Mouse (Mus musculus) liver, embryonic 11.5 days (tissue): Measurements from ENCODE around the gene Fbxw8. TPM values are rescaled to one million over a fixed set of nuclear protein-coding genes. Genes with fewer than 3 reads are reported as not detected.

Experiments
- ATAC-seq: fragments of 200-750 bp; cut with Nextera tagmentation; replicated peaks from 2 replicates; pipeline ENCODE4 v1.8.0; 2017; ENCODE audit warnings: moderate number of reproducible peaks, mild to moderate bottlenecking, moderate TSS enrichment, moderate library complexity; ENCODE audit not compliant: low FRiP score
- DNase-seq: peaks from one replicate; pipeline ENCODE4 v3.0.0-alpha.2; 2017; ENCODE audit warnings: low spot score
- H3K27ac ChIP-seq: fragments of 300-500 bp; sonication (generic); 2 replicates; pipeline ENCODE4 v1.5.1; 2014; ENCODE audit warnings: mild to moderate bottlenecking, low read depth, low read length, control low read depth
- H3K27me3 ChIP-seq: fragments of 300-500 bp; sonication (generic); replicated peaks from 2 replicates; pipeline ENCODE4 v1.6.1; 2014; ENCODE audit warnings: low read length, mixed read lengths; ENCODE audit not compliant: control insufficient read depth, insufficient read depth
- H3K36me3 ChIP-seq: fragments of 300-500 bp; sonication (generic); 2 replicates; pipeline ENCODE4 v1.6.1; 2014; ENCODE audit warnings: mild to moderate bottlenecking, low read length, moderate library complexity, mixed read lengths; ENCODE audit not compliant: control insufficient read depth, insufficient read depth
- H3K4me1 ChIP-seq: fragments of 300-500 bp; sonication (generic); replicated peaks from 2 replicates; pipeline ENCODE4 v1.6.1; 2014; ENCODE audit warnings: low read length, mixed read lengths; ENCODE audit not compliant: control insufficient read depth, insufficient read depth
- H3K4me2 ChIP-seq: fragments of 300-500 bp; sonication (generic); 2 replicates; pipeline ENCODE4 v1.6.1; 2014; ENCODE audit warnings: mild to moderate bottlenecking, control low read depth, moderate library complexity
- H3K4me3 ChIP-seq: fragments of 300-500 bp; sonication (generic); 2 replicates; pipeline ENCODE4 v1.5.1; 2014; ENCODE audit warnings: low read depth, low read length, control low read depth
- H3K9ac ChIP-seq: fragments of 300-500 bp; sonication (generic); 2 replicates; pipeline ENCODE4 v1.6.1; 2014; ENCODE audit warnings: low read depth, low read length, control low read depth
- H3K9me3 ChIP-seq: fragments of 300-500 bp; sonication (generic); 2 replicates; pipeline ENCODE4 v1.6.1; 2016; ENCODE audit warnings: low read length, inconsistent platforms, mixed read lengths; ENCODE audit not compliant: control insufficient read depth
- WGBS: fragments of 180-500 bp; shearing (Covaris S2); extraction: QIAGEN DNeasy Blood & Tissue Kit; methylation state at CpG from one replicate; pipeline ENCODE4 v1.1.7; 2014; 5-methylcytosine and 5-hydroxymethylcytosine counted together
- polyA plus RNA-seq: library from polyadenylated mRNA; unstranded; fragments of >200 nt; fragmentation: Nextera tagmentation; extraction: Ambion mirVana; gene quantifications from 2 replicates; pipeline ENCODE4 v1.2.1, GENCODE M21; 2014

Gene Fbxw8
- polyA plus RNA-seq, 1 experiment from 2014 or later, result 17.0 TPM

- no peak for DNase-seq
- under 1% methylated on average over 45 of the region's 63 CpGs for WGBS
These were observed 127.5 kb downstream of the Fbxw8 start, which contains the start of gene Tesc for GRCm38 (mm10) chr5:118027698-118028190. Tesc (plus strand) TSS chr5:118027743.

DNA sequence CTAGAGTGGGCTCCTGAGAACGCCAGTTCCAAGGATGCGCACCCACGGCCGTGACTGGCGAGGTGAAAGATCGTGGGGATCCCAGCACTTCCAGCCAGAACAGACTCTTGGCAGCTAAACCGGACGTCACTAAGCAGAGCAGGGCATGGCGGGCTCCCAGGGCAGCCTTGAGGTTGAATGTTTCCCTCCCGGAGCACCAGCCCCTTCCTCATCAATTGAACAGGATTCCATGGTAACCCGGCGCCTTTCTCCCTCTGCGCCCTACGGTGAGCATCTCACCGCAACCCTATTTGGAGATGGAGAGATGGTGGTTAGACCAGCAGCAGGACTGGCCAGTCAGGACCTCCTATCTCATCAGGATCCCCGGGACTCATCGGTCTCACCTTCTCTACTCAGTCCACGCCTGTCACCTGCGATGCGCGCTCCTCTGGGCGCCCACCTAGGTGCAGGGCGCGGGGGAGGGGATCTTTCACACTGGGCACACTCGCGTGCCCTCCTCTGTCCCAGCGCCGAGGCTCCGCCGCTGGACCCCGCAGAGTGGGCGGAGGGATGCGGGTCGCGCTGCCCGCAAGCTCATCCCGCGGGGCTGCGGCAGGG is 128.1 kb downstream of the Fbxw8 start:
- Histone ChIP-seq H3K4me1 (peaks cover 24% of the 10 kb centered on the region), H3K36me3 (no peaks in the 10 kb centered on the region), H3K9me3 (no peaks in the 10 kb centered on the region), H3K4me3 (peak overlapping the region; percentile 60), H3K27ac (no peak overlapping the region), H3K4me2 (peak overlapping the region; percentile 93), H3K9ac (no peak overlapping the region), H3K27me3 (peaks cover 58% of the 10 kb centered on the region)
- DNase-seq (no peak), ATAC-seq (0 out of 2 replicates have a peak, but pooled peaks have one; percentile 13)
- 2% methylated on average over 39 of the region's 39 CpGs for WGBS

More at GRCm38 (mm10) chr5:118027698-118028190, 127.5 kb downstream of the Fbxw8 start, which contains the start of gene Tesc:
- peak within 1 kb of the TSS; percentile 60 for H3K4me3 ChIP-seq
- ATAC-seq, result no peak
- H3K9ac ChIP-seq, result no peak within 1 kb of the TSS; the same call in 1 of the 2 replicates
- peaks cover 58% of the 10 kb centered on the region for H3K27me3 ChIP-seq
- H3K4me2 ChIP-seq, result peak within 1 kb of the TSS; percentile 93
- no peaks in the 10 kb centered on the region for H3K36me3 ChIP-seq
- H3K9me3 ChIP-seq, result no peaks in the 10 kb centered on the region
- H3K27ac ChIP-seq, result no peak within 1 kb of the TSS
- peaks cover 24% of the 10 kb centered on the region for H3K4me1 ChIP-seq

DNA sequence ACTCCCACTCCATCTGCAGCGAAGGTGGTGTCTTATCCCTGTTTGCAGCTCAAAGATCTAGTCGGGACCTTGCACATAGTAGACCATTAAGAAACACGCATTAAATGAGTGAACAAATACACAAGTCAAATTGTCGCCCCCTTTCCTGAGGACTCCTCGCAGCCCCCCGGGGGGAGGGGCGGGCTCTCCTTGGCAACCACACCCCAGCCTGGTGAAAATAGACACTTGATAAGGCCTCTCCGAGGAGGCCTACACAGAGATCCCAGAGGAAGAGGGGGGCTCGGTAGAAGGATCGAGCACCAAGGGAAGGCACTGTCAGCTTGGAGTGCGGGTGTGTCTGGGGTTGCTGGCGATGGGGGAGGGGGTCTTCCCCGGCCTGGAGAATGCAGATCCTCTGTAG is 128.9 kb downstream of the Fbxw8 start:
- Histone ChIP-seq H3K9ac (no peak overlapping the region), H3K27ac (no peak overlapping the region), H3K4me2 (no peak overlapping the region), H3K4me1 (peaks cover 24% of the 10 kb centered on the region), H3K4me3 (no peak overlapping the region), H3K36me3 (no peaks in the 10 kb centered on the region), H3K9me3 (no peaks in the 10 kb centered on the region), H3K27me3 (peaks cover 58% of the 10 kb centered on the region)
- DNase-seq (no peak), ATAC-seq (no peak)
- WGBS, result under 1% methylated on average over 13 of the region's 13 CpGs

GRCm38 (mm10) chr5:118025880-118026279 is 129.4 kb downstream of the Fbxw8 start:
- Histone ChIP-seq H3K27me3 (peaks cover 58% of the 10 kb centered on the region), H3K27ac (no peak overlapping the region), H3K9me3 (no peaks in the 10 kb centered on the region), H3K4me1 (peaks cover 24% of the 10 kb centered on the region), H3K4me3 (no peak overlapping the region), H3K36me3 (no peaks in the 10 kb centered on the region), H3K9ac (no peak overlapping the region), H3K4me2 (no peak overlapping the region)
- ATAC-seq (no peak), DNase-seq (no peak)
- 6% methylated on average over 12 of the region's 12 CpGs for WGBS

GRCm38 (mm10) chr5:118023053-118023452 is 132.2 kb downstream of the Fbxw8 start:
- H3K9me3 ChIP-seq, result no peaks in the 10 kb centered on the region
- peaks cover 32% of the 10 kb centered on the region for H3K27me3 ChIP-seq
- no peak for DNase-seq
- H3K27ac ChIP-seq, result no peak overlapping the region
- H3K4me1 ChIP-seq, result peaks cover 11% of the 10 kb centered on the region
- 58% methylated on average over 3 of the region's 3 CpGs for WGBS
- no peaks in the 10 kb centered on the region for H3K36me3 ChIP-seq
- no peak for ATAC-seq
- H3K4me2 ChIP-seq, result no peak overlapping the region
- no peak overlapping the region for H3K9ac ChIP-seq
- no peak overlapping the region for H3K4me3 ChIP-seq

GRCm38 (mm10) chr5:118019905-118020304 is 135.4 kb downstream of the Fbxw8 start:
- no peaks in the 10 kb centered on the region for H3K4me1 ChIP-seq
- H3K9ac ChIP-seq, result no peak overlapping the region
- no peak overlapping the region for H3K4me3 ChIP-seq
- no peaks in the 10 kb centered on the region for H3K36me3 ChIP-seq
- H3K4me2 ChIP-seq, result no peak overlapping the region
- 65% methylated on average over 11 of the region's 11 CpGs for WGBS
- no peak for DNase-seq
- H3K27ac ChIP-seq, result no peak overlapping the region
- peaks cover 3% of the 10 kb centered on the region; the same call in 1 of the 2 replicates for H3K27me3 ChIP-seq
- no peaks in the 10 kb centered on the region for H3K9me3 ChIP-seq
- no peak for ATAC-seq

GRCm38 (mm10) chr5:118017527-118017926 is 137.7 kb downstream of the Fbxw8 start:
- H3K27me3 ChIP-seq, result no peaks in the 10 kb centered on the region; the same call in 1 of the 2 replicates
- no peak overlapping the region for H3K27ac ChIP-seq
- WGBS, result 59% methylated on average over 5 of the region's 5 CpGs

DNA sequence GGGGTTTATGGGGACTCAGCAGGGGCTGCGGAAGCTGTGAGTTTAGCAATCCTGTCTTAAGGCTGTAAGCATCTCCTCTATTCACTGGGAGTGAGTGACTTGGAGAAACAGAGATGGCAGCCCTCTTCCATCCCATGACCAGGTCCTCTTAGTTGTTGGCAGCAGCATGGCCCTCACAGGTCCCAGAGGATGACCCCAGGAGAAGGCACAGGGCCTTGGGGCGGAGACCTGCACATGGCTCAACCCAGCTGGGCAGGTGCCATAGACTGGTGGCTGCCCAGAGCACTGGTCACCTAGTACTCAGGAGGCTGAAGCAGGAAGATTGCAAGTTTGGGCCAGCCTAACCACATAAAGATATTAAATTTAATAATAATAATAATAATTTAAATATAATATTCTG is 139.6 kb downstream of the Fbxw8 start:
- Histone ChIP-seq H3K4me2 (no peak overlapping the region), H3K4me3 (no peak overlapping the region), H3K4me1 (no peaks in the 10 kb centered on the region), H3K36me3 (no peaks in the 10 kb centered on the region), H3K27me3 (no peaks in the 10 kb centered on the region; the same call in 1 of the 2 replicates), H3K9ac (no peak overlapping the region), H3K9me3 (no peaks in the 10 kb centered on the region), H3K27ac (no peak overlapping the region)
- no peak for ATAC-seq
- no peak for DNase-seq
- WGBS, result 88% methylated on average over 2 of the region's 2 CpGs

More at GRCm38 (mm10) chr5:118017527-118017926, 137.7 kb downstream of the Fbxw8 start:
- Histone ChIP-seq H3K4me3 (no peak overlapping the region), H3K9ac (no peak overlapping the region), H3K4me1 (no peaks in the 10 kb centered on the region), H3K36me3 (no peaks in the 10 kb centered on the region), H3K9me3 (no peaks in the 10 kb centered on the region), H3K4me2 (no peak overlapping the region)
- ATAC-seq (no peak), DNase-seq (no peak)

GRCm38 (mm10) chr5:118015028-118015427 is 140.2 kb downstream of the Fbxw8 start:
- ATAC-seq, result no peak
- Histone ChIP-seq H3K4me3 (no peak overlapping the region), H3K4me2 (no peak overlapping the region), H3K27ac (no peak overlapping the region), H3K9ac (no peak overlapping the region), H3K9me3 (no peaks in the 10 kb centered on the region), H3K27me3 (no peaks in the 10 kb centered on the region; the same call in 1 of the 2 replicates), H3K4me1 (no peaks in the 10 kb centered on the region), H3K36me3 (no peaks in the 10 kb centered on the region)
- DNase-seq, result no peak
- WGBS, result 23% methylated on average over 12 of the region's 12 CpGs
